Mouse (Mus musculus) gastrocnemius, postnatal 14 days (tissue): Measurements from ENCODE around the gene Slc2a12. TPM values are rescaled to one million over a fixed set of nuclear protein-coding genes. Genes with fewer than 3 reads are reported as not detected.
A peak's percentile ranks its signal among the peaks of the same experiment; 100 is the strongest.

ENCODE experiments used
- DNase-seq: peaks from one replicate; pipeline ENCODE4 v3.0.0; 2021; ENCODE audit warnings: mixed read lengths
- intact Hi-C: fragments of 180-260 bp; cut with DNase I; formaldehyde crosslinking; loops from one replicate; pipeline ENCODE4 v1.15.1; 2025; ENCODE audit warnings: low total_unique reads
- microRNA-seq, 2 experiments: library from miRNA; unstranded; fragments of <30 nt; microRNA quantifications; one replicate each; pipeline ENCODE4 v1.2.0; 2021
- total RNA-seq, 2 experiments: library from RNA; stranded (reverse); gene quantifications; 2 replicates each; pipeline ENCODE4 v1.2.3; 2021

The Slc2a12 gene
- total RNA-seq, 2 experiments from 2014 or later, result 12.8 to 13.7 TPM

- intact Hi-C loops, result no loop called here
- peak; percentile 44 for DNase-seq
These were observed 69.7 kb downstream of the Slc2a12 start for GRCm38 (mm10) chr10:22714520-22714919.

- no peak for DNase-seq
- intact Hi-C loops, result no loop called here
These were observed 73.7 kb downstream of the Slc2a12 start for GRCm38 (mm10) chr10:22718475-22718874.

GRCm38 (mm10) chr10:22720781-22721529 is 76.1 kb downstream of the Slc2a12 start:
- intact Hi-C loops, result no loop called here

DNA sequence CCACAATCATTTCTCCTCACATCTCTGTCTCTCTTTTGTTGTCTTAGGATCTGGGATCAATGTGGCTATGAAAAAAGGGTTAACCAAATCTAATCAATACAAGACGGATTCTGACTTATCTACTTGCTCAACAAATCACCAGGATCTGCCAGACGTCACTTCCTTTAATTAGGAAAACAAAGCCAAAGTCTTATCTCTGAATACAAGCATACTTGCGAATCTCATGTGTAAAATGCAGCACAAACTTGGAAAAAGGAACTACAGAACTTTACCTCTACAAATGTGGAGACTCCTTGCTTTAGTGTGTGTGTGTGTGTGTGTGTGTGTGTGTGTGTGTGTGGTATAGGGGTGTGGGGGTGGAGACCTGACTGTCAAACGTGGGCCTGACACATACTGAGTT is 80.4 kb downstream of the Slc2a12 start:
- no peak for DNase-seq
- intact Hi-C loops, result no loop called here

More at GRCm38 (mm10) chr10:22720781-22721529, 76.1 kb downstream of the Slc2a12 start:
- no peak for DNase-seq

DNA sequence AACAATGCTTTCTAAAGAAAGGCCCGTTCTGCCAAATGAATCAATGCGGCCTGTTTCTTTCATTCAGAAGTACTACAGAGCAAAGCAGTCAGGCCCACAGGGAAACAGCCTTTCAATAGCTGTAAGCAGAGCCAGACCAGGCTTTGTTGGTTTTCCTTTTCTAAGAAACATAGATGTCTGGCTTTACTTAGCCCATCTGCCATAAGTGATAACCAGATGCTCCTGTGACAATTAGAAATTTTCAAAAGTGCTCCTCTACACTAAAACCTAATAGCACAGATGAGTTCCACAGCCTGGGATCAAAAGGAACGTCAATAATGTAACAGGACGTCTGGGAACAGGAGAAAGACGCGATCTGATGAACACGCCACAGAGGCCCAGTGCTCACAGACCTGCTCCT is 81.5 kb downstream of the Slc2a12 start:
- intact Hi-C loops, result no loop called here
- no peak for DNase-seq

DNA sequence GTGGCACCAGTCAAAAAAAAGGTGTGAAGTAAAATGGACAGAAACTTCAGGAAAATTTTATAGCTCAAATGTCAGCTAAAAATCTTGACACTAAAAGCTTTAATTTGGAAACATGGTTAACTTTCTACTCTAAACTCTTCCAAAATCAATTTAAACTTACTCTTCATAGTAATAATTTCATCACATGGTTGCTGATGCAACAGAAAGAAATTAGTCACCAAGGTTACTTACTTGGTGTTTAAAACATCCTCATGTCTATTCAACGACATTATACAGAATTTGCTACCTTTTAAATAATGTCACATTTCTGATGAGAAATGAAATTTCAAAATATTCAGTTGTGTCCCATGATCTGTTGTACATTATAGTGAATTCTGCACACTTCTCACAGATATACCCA is 83.4 kb downstream of the Slc2a12 start:
- DNase-seq, result no peak
- intact Hi-C loops, result no loop called here

GRCm38 (mm10) chr10:22730266-22730991 is 85.6 kb downstream of the Slc2a12 start:
- no peak for DNase-seq
- intact Hi-C loops, result no loop called here

DNA sequence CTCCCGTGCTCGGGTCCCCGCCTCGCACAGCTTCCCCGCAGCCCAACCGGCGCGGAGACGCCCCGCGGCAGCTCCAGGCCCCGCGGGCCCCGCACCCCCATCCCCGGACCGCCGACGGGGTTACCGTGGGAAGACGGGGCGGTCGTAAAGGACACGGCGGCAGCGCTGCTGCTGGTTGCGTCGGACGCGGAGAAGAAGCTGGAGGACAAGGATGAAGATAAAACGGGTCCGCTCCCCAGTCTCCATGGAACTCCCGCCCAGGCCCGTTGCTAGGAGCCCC is 86.1 kb downstream of the Slc2a12 start:
- no peak for DNase-seq
- intact Hi-C loops, result no loop called here

- peak; percentile 97 for DNase-seq
- intact Hi-C loops, result no loop called here
These were observed 86.7 kb downstream of the Slc2a12 start, which contains the start of gene Tbpl1 for GRCm38 (mm10) chr10:22731272-22732093. Gene Tbpl1, minus strand, starts transcription at chr10:22731938.

DNA sequence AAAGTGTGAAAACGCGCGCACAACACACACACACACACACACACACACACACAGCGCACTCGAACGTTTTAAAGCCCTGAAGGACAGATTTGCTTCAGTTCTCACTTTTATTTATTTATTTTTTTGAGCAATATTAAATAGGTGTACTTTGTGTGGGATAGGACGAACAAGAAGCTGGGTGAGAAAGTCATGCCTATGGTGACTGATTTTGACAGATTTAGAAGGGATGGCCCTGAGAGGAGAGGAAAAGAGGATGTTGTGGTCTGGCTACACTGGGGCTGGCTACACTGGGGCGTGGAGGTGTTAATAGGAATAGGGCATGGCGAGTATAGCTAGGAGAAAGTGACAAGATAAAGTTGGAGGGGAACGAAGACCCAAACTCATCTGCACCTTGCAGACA is 87.4 kb downstream of the Slc2a12 start:
- DNase-seq, result no peak
- intact Hi-C loops, result no loop called here

DNA sequence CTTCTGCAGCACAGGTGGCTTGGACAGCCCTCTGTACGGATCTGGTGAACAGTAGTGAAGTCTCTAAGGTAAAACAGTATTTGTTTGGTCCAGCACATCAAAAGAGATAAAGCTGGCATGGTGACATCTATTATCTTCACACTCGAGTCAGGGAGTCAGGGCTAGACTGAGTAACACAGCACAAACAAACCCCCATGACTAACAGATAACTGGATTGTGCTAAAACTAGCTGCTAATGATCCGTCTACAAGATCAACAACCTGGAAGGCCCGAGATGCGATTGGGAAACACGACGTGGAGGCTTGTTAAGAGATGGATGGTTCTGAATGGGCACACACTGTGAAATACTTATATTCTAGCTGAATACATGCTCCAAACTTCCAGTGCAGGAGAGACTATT is 101.1 kb downstream of the Slc2a12 start:
- intact Hi-C loops, result no loop called here
- no peak for DNase-seq

GRCm38 (mm10) chr10:22746334-22747322 is 101.8 kb downstream of the Slc2a12 start:
- intact Hi-C loops, result no loop called here
- no peak for DNase-seq

GRCm38 (mm10) chr10:22751175-22751682 is 106.4 kb downstream of the Slc2a12 start:
- no peak for DNase-seq
- intact Hi-C loops, result no loop called here

Small RNA genes within 50 kb of the gene (microRNA-seq; reads per million reads assigned to microRNA genes)
- gene Mir7663, result 0 reads per million in 2 experiments

Other genes starting within 250 kb of the Slc2a12 start
- gene Tbpl1, start 86.9 kb downstream of the Slc2a12 start, total RNA-seq, result 10 to 100 TPM; 17.6 to 20.4 TPM
- not detected for gene Tcf21, start 175.2 kb downstream of the Slc2a12 start, total RNA-seq